Mouse (Mus musculus) kidney, adult 2 months (tissue): ENCODE measurements around the gene Szt2.

Experiments
- CTCF ChIP-seq: fragments of 200-500 bp; conservative IDR thresholded peaks from 2 replicates; pipeline ENCODE4 v1.5.1; 2011; ENCODE audit warnings: low read depth, mild to moderate bottlenecking, control low read depth, low read length, moderate library complexity, mixed read lengths; ENCODE audit not compliant: insufficient read depth, insufficient read length
- POLR2A ChIP-seq: fragments of 200-500 bp; IDR thresholded peaks from one replicate; pipeline ENCODE4 v1.6.1; 2011; ENCODE audit warnings: low read depth, low read length, control low read depth

DNA sequence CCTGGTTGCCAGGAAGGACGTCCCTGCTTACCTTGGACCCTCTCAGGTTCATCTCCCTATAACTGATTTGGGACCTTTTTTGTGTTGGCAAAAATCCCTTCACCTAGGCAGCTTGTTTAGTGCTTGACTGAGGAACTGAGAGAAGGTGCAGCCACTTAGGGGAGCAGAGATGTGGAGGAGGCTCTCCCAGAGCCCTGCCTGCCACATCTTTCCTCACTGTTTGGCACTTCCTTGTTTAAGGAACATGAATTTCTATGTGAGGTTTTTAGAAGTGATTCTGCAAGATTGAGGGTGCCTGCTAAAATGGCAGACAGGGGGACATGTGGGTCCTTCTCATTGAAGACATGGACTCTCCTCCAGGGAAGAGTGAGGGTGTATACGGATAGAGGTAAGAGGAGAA is 58.2 kb downstream of the Szt2 start:
- TF ChIP-seq CTCF, result no peak
- TF ChIP-seq POLR2A, result no peak
